Mouse (Mus musculus) granulocyte monocyte progenitor cell, adult 5-6 weeks (primary cell): Measurements from ENCODE around the gene Prps1. TPM values are rescaled to one million over a fixed set of nuclear protein-coding genes. Genes with fewer than 3 reads are reported as not detected.
"Not testable (repeated sequence)": the region's sequence is repeated elsewhere in the genome, so short reads cannot be mapped to it uniquely, and the experiment has no call there.

ENCODE experiments used
- ATAC-seq: replicated peaks from 2 replicates; pipeline ENCODE4 v1.8.0; 2016; ENCODE audit warnings: mild to moderate bottlenecking, moderate TSS enrichment, inconsistent platforms; ENCODE audit not compliant: poor library complexity, severe bottlenecking
- total RNA-seq, 2 experiments: library from RNA; stranded (forward) in 1 of 2; stranded (reverse) in 1 of 2; fragments of 200-712, 200-1000 nt in 1 of 2; fragments of >200 nt in 1 of 2; fragmentation: Nextera tagmentation in 1 of 2; gene quantifications; 2 replicates each; pipeline ENCODE4 v1.2.3; 2014 to 2017

Prps1 gene
- total RNA-seq, 2 experiments from 2014 or later, result 56.4 to 69.8 TPM

GRCm38 (mm10) chrX:140498431-140498830 is 42.0 kb downstream of the Prps1 start:
- ATAC-seq, result not testable (repeated sequence)

GRCm38 (mm10) chrX:140500306-140500705 is 43.9 kb downstream of the Prps1 start:
- ATAC-seq, result no peak

- ATAC-seq, result peak; percentile 15
Observed at GRCm38 (mm10) chrX:140501401-140502301, 45.2 kb downstream of the Prps1 start.

- peak; percentile 39 for ATAC-seq
Observed at GRCm38 (mm10) chrX:140503905-140504304, 47.5 kb downstream of the Prps1 start.

GRCm38 (mm10) chrX:140505497-140506238 is 49.3 kb downstream of the Prps1 start:
- peak; percentile 73 for ATAC-seq

GRCm38 (mm10) chrX:140506436-140507180 is 50.2 kb downstream of the Prps1 start:
- ATAC-seq, result 0 out of 2 replicates have a peak, but pooled peaks have one; percentile 6

GRCm38 (mm10) chrX:140507377-140507776 is 51.0 kb downstream of the Prps1 start:
- ATAC-seq, result 0 out of 2 replicates have a peak, but pooled peaks have one; percentile 0

- ATAC-seq, result not testable (repeated sequence)
Observed at GRCm38 (mm10) chrX:140508791-140509190, 52.4 kb downstream of the Prps1 start.

- ATAC-seq, result no peak
Observed at GRCm38 (mm10) chrX:140509817-140510216, 53.4 kb downstream of the Prps1 start.

- ATAC-seq, result peak; percentile 57
Observed at GRCm38 (mm10) chrX:140510696-140511429, 54.5 kb downstream of the Prps1 start.

- no peak for ATAC-seq
Observed at GRCm38 (mm10) chrX:140511687-140512651, 55.6 kb downstream of the Prps1 start.

- ATAC-seq, result peak; percentile 63
Observed at GRCm38 (mm10) chrX:140513379-140513778, 57.0 kb downstream of the Prps1 start.

GRCm38 (mm10) chrX:140518351-140518750 is 61.9 kb downstream of the Prps1 start:
- ATAC-seq, result no peak

- peak; percentile 95 for ATAC-seq
Observed at GRCm38 (mm10) chrX:140520146-140521102, 64.0 kb downstream of the Prps1 start.

GRCm38 (mm10) chrX:140522071-140522765 is 65.8 kb downstream of the Prps1 start:
- ATAC-seq, result no peak

- no peak for ATAC-seq
Observed at GRCm38 (mm10) chrX:140524231-140524630, 67.8 kb downstream of the Prps1 start.
